Mouse (Mus musculus) thymus, postnatal 0 days (tissue): Measurements from ENCODE around the gene Anks1. TPM values are rescaled to one million over a fixed set of nuclear protein-coding genes. Genes with fewer than 3 reads are reported as not detected.
A peak's percentile ranks its signal among the peaks of the same experiment; 100 is the strongest.
"Not testable (repeated sequence)": the region's sequence is repeated elsewhere in the genome, so short reads cannot be mapped to it uniquely, and the experiment has no call there.

Experiments
- DNase-seq: peaks from one replicate; pipeline ENCODE4 v3.0.0-alpha.2; 2015; ENCODE audit warnings: low spot score
- polyA plus RNA-seq: library from polyadenylated mRNA; unstranded; fragments of >200 nt; fragmentation: Nextera tagmentation; extraction: Ambion mirVana; gene quantifications from 2 replicates; pipeline ENCODE4 v1.2.1, GENCODE M21; 2015

Gene Anks1
- polyA plus RNA-seq, 1 experiment from 2014 or later = 16.8 TPM

- no peak for DNase-seq
Observed at GRCm38 (mm10) chr17:27965292-27965691, 56.2 kb downstream of the Anks1 start.

- no peak for DNase-seq
Observed at GRCm38 (mm10) chr17:27966056-27966455, 57.0 kb downstream of the Anks1 start.

- no peak for DNase-seq
Observed at GRCm38 (mm10) chr17:27966508-27967021, 57.5 kb downstream of the Anks1 start.

- no peak for DNase-seq
Observed at GRCm38 (mm10) chr17:27967529-27967928, 58.4 kb downstream of the Anks1 start.

GRCm38 (mm10) chr17:27968033-27968750, 59.1 kb downstream of the Anks1 start:
- no peak for DNase-seq

GRCm38 (mm10) chr17:27968903-27969302, 59.8 kb downstream of the Anks1 start:
- DNase-seq = no peak

GRCm38 (mm10) chr17:27969365-27969764, 60.3 kb downstream of the Anks1 start:
- no peak for DNase-seq

- no peak for DNase-seq
Observed at GRCm38 (mm10) chr17:27969896-27970295, 60.8 kb downstream of the Anks1 start.

- no peak for DNase-seq
Observed at GRCm38 (mm10) chr17:27970305-27970704, 61.2 kb downstream of the Anks1 start.

GRCm38 (mm10) chr17:27971496-27971895, 62.4 kb downstream of the Anks1 start:
- DNase-seq = no peak

- no peak for DNase-seq
Observed at GRCm38 (mm10) chr17:27973337-27973736, 64.2 kb downstream of the Anks1 start.

GRCm38 (mm10) chr17:27976266-27976665, 67.2 kb downstream of the Anks1 start:
- DNase-seq = no peak

GRCm38 (mm10) chr17:27977008-27977636, 68.0 kb downstream of the Anks1 start:
- no peak for DNase-seq

- no peak for DNase-seq
Observed at GRCm38 (mm10) chr17:27980391-27980955, 71.4 kb downstream of the Anks1 start.

GRCm38 (mm10) chr17:27981451-27982069, 72.5 kb downstream of the Anks1 start:
- DNase-seq = no peak

- DNase-seq = not testable (repeated sequence)
Observed at GRCm38 (mm10) chr17:27982070-27982457, 73.0 kb downstream of the Anks1 start.

- no peak for DNase-seq
Observed at GRCm38 (mm10) chr17:27982712-27983266, 73.7 kb downstream of the Anks1 start.

- DNase-seq = no peak
Observed at GRCm38 (mm10) chr17:27984421-27984820, 75.3 kb downstream of the Anks1 start.

- DNase-seq = no peak
Observed at GRCm38 (mm10) chr17:27986106-27986505, 77.0 kb downstream of the Anks1 start.

GRCm38 (mm10) chr17:27989807-27990542, 80.9 kb downstream of the Anks1 start:
- peak; percentile 88 for DNase-seq
